Mouse (Mus musculus): ENCODE results near the gene Tmc2.

The Tmc2 gene

GRCm38 (mm10) chr2:130248226-130248625 is 53.2 kb downstream of the Tmc2 start:
- ATAC-seq (ENCODE audit: low TSS enrichment): no peak

DNA sequence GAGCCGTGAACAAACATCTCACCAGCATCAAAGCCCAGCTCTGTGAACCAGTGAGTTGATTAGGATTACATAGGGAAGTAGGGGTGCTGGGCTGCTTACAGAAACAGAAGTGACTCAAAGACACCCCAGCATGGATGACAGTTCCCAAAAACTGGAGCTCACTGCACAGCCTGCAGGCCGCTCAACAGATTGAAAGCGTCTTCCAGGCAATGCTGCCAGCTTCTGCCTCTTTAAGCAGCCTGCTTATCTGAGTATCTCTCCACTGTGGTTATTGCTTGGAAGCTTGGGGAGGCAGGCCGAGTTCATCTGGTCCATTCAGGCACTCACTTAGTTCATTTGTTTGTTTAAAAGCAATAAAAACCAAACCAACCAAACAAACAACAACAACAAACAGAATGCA is 61.8 kb downstream of the Tmc2 start:
- ATAC-seq (ENCODE audit: low TSS enrichment): peak; percentile 62

DNA sequence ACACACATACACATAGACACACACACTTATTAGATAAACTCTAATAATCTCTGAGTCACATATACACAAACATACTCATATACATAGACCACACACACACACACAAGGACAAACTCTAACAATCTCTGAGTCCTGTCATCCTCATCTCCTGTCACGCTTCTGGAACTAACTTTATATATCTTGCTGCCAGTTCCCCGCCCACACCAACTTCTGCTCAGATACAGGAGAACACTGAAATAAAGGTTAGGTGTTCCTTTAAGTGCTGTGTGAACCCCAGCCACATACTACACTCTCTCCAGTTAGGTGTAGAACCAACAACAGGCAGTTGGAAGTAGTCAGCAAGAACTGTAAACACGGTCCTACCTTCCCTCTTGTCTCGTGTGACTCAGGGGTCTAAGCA is 65.8 kb downstream of the Tmc2 start:
- no peak for ATAC-seq (ENCODE audit: low TSS enrichment)

DNA sequence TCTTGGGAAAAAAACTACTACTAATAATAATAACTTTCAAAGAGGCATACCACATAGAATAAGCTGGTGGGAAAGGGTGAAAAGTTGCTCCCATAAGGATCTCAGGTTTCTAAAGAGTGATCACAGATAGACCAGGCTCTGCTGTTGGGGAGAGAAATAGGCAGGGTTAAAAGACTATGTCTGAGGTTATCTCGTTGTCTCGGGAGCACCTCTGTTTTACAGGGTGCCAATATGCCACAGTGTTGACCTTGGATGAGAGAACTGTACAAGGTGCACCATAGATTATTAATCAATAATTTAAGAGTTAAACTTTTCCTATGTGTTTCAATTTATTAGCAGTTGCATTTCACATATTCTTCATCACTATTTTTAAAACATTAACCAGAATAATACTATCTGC is 66.9 kb downstream of the Tmc2 start:
- ATAC-seq (ENCODE audit: low TSS enrichment): no peak

GRCm38 (mm10) chr2:130262398-130262797 is 67.4 kb downstream of the Tmc2 start:
- ATAC-seq (ENCODE audit: low TSS enrichment): no peak

DNA sequence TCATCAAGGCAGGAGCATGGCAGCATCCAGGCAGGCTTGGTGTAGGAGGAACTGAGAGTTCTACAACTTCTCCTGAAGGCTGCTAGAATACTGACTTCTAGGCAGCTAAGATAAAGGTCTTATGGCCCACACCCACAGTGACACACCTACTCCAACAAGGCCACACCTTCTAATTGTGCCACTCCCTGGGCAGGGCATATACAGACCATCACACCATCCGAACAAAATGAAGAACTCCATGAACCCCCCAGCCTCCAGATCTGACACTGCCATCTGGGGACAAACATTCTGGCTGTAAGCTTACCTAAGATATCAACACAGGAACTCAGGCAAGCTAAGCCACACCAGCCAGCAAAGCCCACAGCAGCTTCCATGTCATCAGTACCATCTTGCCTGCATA is 70.5 kb downstream of the Tmc2 start:
- ATAC-seq (ENCODE audit: low TSS enrichment): no peak

DNA sequence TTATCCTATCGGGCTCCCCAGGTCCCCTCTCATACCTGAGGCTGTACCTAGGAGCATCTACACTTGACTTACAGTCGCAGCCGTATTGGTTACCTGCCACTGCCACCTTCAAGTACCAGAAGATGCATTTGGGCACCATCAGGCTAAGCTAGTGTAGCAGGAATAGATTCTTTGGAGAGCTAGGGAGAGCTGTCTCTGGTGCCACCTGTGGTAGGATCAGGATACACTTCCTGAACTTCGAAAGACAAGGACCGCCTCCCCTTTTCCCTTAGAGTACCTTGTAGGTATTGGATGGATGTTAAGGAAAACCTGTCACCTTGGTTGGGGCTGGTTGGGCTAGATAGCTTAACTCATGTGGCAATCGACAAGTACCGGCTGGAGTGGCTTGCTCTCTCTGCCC is 73.1 kb downstream of the Tmc2 start:
- ATAC-seq (ENCODE audit: low TSS enrichment): no peak

DNA sequence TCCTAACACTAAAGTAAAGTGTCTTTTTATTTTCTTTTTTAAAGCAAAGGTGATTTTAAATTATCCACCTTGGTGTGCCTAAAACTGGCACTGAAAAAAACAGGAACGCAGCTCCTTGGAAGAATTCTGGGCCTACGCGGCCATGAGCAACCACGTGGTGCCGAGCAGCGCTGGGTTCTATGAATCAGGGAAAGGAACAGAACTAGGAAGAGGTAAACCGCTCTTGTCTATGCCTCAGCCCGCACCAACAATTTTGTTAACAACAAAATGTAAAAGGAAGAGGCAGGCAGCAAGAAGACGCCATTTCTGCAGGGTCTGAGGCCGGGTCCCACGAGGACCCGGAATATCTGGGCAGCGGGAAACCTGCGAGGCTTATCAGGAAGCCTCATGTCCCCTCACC is 78.7 kb downstream of the Tmc2 start:
- ATAC-seq (ENCODE audit: low TSS enrichment): peak; percentile 32

DNA sequence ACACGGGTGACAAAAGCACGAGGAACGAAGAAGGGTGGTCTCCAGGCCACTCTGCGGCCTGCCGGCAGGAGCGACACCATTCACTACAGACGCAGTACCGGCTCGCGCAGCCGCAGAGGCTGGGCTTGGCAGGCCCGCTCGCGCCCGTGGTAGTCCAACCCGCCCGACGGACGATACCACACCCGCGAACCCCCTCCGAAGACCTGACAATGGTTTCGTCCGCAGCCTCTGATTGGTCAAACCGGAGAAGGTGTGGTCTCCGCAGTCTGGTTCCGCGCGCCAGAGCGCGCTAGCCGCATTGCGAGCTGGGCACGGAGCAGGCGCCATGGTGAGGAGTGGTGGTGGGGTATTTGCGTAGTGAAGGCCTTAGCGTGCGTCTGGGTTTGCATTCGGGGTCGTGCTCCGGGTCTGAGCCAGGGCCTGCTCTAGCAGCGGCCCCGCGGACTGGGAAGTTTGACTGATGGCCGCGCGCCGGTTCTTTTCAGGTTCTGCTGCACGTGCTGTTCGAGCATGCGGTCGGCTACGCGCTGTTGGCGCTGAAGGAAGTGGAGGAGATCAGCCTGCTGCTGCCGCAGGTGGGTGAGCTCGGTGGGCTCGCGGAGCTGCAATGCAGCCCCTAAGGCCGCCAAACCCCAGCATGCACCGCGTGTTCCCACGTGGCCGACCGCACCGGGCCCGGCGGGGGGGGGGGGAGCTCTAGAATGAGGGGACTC is 79.3 kb downstream of the Tmc2 start, which contains the start of gene Nop56:
Gene Nop56, plus strand, starts transcription at position 282 of the 713 bp plus-strand sequence.
- peak; percentile 95 for ATAC-seq (ENCODE audit: low TSS enrichment)

DNA sequence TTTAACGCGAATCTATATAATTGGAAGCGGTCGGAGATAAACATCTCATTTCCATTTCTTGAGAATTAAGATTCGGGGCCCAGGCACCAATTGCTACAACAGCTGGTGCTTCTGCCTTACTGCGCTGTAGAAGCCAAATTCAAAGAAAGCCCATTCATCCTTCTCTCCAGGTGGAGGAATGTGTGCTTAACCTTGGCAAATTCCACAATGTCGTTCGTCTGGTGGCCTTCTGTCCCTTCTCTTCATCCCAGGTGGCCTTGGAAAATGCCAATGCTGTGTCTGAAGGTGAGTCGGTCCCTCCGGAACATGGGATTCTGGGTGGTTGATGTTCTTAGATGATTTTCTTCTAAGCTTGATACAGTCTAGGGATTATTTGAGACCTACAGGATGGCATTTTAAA is 79.9 kb downstream of the Tmc2 start:
- ATAC-seq (ENCODE audit: low TSS enrichment): no peak; the same call in 1 of the 2 replicates

DNA sequence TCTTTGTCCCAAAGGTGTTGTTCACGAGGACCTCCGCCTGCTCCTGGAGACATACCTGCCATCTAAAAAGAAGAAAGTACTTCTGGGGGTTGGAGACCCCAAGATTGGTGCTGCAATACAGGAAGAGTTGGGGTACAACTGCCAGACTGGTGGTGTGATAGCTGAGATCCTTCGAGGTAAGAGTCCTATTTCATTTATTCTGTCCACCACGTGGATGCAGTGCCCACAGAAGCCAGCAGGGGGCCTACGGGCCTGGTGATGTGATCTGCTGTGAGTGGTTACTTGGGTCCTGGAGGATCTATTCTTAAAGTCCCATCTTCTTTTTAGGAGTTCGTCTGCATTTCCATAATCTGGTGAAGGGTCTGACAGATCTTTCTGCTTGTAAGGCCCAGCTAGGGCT is 80.7 kb downstream of the Tmc2 start:
- no peak for ATAC-seq (ENCODE audit: low TSS enrichment)

DNA sequence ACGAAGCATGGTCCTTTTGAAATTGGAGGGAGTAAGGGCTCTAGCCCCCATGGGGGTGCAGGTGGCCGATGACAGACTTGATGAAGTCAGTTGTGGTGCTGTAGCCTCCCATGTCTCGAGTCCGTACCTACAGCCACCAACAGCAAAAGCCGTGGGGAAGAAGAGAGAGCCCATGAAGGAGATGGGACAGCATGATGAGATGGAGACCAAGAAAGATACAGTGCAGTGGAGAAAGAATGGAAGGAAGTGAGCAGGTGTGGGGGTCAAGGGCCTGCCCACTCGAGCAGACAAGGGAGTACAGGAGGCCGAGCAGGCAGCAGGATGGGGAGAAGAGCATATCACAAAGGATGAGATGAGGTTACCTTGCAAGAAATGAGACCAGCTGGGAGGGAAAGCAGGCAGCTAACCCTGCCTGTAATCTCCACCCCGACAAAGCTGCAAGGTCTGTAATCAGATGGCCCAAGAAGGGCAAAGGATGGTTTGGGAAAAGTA is 84.7 kb downstream of the Tmc2 start:
- ATAC-seq (ENCODE audit: low TSS enrichment): no peak

GRCm38 (mm10) chr2:130280224-130280623 is 85.2 kb downstream of the Tmc2 start:
- peak; percentile 15; the same call in 1 of the 2 replicates for ATAC-seq (ENCODE audit: low TSS enrichment)

- no peak for ATAC-seq (ENCODE audit: low TSS enrichment)
Measured at GRCm38 (mm10) chr2:130280818-130281217, 85.8 kb downstream of the Tmc2 start.

DNA sequence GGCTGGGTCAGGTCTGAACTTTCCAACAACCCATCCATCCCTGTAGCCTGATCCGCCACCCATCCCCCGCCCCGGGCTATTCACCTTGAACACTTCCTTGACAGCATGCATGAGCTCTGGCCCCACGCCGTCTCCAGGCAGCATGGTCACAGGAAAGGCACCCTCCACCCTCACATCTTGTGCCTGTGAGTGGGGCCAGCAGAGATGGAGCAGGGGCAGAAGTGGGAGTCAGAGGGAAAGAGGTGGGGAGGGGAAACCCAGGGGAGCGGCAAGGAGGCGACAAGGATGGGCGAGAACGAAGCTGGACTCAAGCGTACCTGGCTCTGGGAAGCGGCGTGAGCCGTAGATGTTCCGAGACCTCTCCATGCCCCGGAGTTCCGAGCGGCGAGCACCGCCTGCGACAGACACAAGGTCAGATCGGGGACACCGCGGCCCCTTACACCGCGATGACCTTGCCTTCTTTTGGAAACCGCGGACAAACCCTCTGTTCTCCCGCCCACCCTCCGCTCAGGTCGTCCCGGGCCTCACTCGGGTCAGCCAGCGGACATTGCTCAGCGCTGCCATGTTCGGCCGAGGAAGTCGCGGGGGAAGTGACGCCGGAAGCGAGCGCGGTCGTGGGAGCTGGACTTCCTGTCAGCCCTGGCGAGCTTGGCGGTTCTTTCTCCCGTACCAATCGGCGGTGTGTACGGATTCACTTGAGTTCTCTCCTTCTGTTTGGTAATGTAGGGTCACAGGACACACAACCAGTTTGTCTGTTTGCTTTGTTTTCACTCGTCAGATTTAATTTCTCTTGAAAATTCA is 89.1 kb downstream of the Tmc2 start, which contains the start of gene Idh3b:
Gene Idh3b, minus strand, starts transcription at position 694 of the 801 bp plus-strand sequence.
- peak; percentile 91 for ATAC-seq (ENCODE audit: low TSS enrichment)

GRCm38 (mm10) chr2:130289086-130289485 is 94.1 kb downstream of the Tmc2 start:
- no peak for ATAC-seq (ENCODE audit: low TSS enrichment)

GRCm38 (mm10) chr2:130291434-130291833 is 96.4 kb downstream of the Tmc2 start:
- ATAC-seq (ENCODE audit: low TSS enrichment): peak; percentile 82

DNA sequence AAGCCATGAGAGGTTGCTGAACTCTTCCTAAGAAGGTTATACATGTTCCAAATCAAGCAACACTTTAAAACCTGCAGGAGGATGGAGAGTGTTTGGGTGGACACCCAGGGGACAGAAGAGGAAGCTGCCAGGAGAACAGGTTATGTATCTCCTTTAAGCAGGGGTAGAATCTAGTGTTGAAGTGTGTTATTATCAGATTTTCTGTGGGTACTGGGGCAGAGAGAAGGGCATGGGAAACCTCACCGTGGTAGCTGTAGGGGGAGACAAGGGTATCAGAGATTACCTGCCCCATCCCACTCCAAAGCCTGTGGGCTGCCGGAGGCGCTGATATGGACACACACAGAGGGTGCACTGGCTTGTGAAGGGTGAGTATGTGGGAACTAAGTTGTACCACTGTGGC is 98.0 kb downstream of the Tmc2 start:
- no peak for ATAC-seq (ENCODE audit: low TSS enrichment)

GRCm38 (mm10) chr2:130293486-130293885 is 98.5 kb downstream of the Tmc2 start:
- 0 out of 2 replicates have a peak, but pooled peaks have one; percentile 8 for ATAC-seq (ENCODE audit: low TSS enrichment)

DNA sequence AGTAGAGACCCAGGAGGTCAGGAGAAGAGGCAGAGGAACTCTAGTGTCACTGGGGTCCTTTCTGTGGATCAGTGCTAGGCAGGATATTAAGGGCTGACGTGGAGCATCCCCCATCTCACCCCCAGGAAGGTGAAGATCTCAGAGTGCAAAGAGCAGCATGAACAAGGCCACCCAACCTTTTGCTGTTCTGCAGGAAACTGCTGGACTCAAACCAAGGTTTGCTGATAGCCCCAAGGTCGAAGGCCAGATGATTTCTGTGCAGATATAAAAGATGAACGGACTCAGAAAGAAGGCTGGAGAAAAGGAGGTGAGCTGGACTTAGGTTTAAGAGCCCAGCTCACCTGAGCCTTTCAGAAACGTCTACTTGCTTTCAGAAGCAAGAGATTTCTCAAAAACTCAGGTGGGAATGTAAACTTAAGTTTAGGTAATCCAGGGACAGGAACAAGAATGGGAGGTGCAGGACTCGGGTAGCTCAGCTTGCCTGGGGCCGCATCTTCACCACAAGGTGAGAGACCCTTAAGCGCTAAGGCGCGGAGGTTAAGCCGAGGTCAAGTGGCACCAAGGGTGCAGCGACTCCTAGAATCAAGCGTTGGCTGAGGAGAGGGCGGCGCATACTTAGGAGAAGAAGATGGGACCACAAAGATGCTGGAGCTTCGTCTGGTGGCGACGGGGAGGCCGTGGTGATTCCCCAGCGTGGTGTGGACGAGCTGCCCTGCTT is 99.4 kb downstream of the Tmc2 start:
- no peak for ATAC-seq (ENCODE audit: low TSS enrichment)

DNA sequence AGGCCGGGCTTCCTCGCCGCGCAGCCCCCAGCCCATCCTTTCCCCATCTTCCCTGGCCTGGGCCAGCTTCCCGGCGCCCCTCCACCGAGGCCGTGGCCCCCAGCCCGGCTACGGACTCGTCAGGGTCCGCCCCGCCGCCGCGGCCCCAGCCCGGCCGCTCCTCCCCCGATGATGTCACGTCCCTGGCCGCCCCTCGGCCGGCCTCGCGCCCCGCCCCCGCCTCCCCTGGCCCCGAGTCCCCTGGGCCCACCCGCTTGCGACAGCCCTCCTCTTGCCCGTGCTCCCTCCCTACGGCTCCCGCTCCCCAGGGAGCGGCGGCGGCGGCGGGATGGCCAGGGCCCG is 99.9 kb downstream of the Tmc2 start, which contains the start of gene Ebf4:
Gene Ebf4, plus strand, starts transcription at position 234 of the 342 bp plus-strand sequence.
- no peak for ATAC-seq (ENCODE audit: low TSS enrichment)

Data from frontal cortex, adult (tissue).